Mouse (Mus musculus): ENCODE measurements around the gene Btbd35f14.
A peak's percentile ranks its signal among the peaks of the same experiment; 100 is the strongest.
"Not testable (repeated sequence)": the region's sequence is repeated elsewhere in the genome, so short reads cannot be mapped to it uniquely, and the experiment has no call there.

Btbd35f14 gene

DNA sequence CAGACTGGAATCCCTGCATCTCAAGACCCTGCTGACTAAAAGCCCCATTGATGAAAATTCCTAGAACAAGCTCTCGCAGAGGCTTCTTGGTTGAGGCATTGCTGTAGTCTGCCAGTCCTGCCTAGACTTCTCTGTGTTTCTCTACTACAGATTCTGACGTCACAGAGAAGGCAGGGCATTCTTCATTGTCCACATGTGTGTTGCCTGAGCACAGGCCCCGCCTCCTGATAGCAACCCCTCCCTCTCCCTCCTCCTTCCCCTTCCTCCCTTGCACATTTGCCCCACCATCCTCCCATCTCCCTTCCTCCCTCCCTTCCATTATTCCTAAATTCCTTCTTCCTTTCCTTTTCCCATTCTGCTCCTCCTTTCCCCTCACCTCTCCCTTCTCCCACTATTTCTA lies at the start of gene Btbd35f14:
Gene Btbd35f14 (minus strand): TSS at position 101 of the 400 bp plus-strand sequence.
- not testable (repeated sequence) for DNase-seq

DNA sequence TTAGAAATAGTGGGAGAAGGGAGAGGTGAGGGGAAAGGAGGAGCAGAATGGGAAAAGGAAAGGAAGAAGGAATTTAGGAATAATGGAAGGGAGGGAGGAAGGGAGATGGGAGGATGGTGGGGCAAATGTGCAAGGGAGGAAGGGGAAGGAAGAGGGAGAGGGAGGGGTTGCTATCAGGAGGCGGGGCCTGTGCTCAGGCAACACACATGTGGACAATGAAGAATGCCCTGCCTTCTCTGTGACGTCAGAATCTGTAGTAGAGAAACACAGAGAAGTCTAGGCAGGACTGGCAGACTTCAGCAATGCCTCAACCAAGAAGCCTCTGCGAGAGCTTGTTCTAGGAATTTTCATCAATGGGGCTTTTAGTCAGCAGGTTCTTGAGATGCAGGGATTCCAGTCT lies 45.3 kb downstream of the Btbd35f14 start, which contains the start of gene Btbd35f13:
Gene Btbd35f13 (plus strand): TSS at position 301 of the 400 bp plus-strand sequence.
- peak; percentile 12 for DNase-seq
